Mouse (Mus musculus): ENCODE results near the gene Rem1. TPM values are rescaled to one million over a fixed set of nuclear protein-coding genes. Genes with fewer than 3 reads are reported as not detected.
A peak's percentile ranks its signal among the peaks of the same experiment; 100 is the strongest.

Gene Rem1
- polyA plus RNA-seq (2012; rRNA removed) = 0.78 and 0.90 TPM in 2 replicates

- TF ChIP-seq CTCF (IDR thresholded peaks at IDR 0.05; ENCODE audit: extremely low read depth, insufficient read depth, low read length) = no peak
- no peak for TF ChIP-seq POLR2A (IDR thresholded peaks at IDR 0.05; ENCODE audit: extremely low read depth, insufficient read depth, low read length)
- Histone ChIP-seq H3K4me3 (ENCODE audit: insufficient read depth, low read length) (peak within 1 kb of the TSS; percentile 16; the same call in 1 of the 2 replicates), H3K4me1 (ENCODE audit: control insufficient read depth, insufficient read depth, low read length) (no peaks in the 10 kb centered on the region), H3K27ac (ENCODE audit: insufficient read depth, low read length) (no peak within 1 kb of the TSS)
Measured at GRCm38 (mm10) chr2:152626774-152627591, at the start of gene Rem1. Gene Rem1 (plus strand): TSS chr2:152626951.

GRCm38 (mm10) chr2:152580107-152580506 is 46.6 kb upstream of the Rem1 start, which contains the start of gene Defb19:
Gene Defb19 (minus strand): TSS chr2:152580312.
- Histone ChIP-seq H3K4me3 (ENCODE audit: insufficient read depth, low read length) (no peak within 1 kb of the TSS), H3K4me1 (ENCODE audit: control insufficient read depth, insufficient read depth, low read length) (no peaks in the 10 kb centered on the region), H3K27ac (ENCODE audit: insufficient read depth, low read length) (no peak within 1 kb of the TSS)
- TF ChIP-seq CTCF (IDR thresholded peaks at IDR 0.05; ENCODE audit: extremely low read depth, insufficient read depth, low read length) (no peak), POLR2A (IDR thresholded peaks at IDR 0.05; ENCODE audit: extremely low read depth, insufficient read depth, low read length) (no peak)

- Histone ChIP-seq H3K4me1 (ENCODE audit: control insufficient read depth, insufficient read depth, low read length) (no peaks in the 10 kb centered on the region), H3K27ac (ENCODE audit: insufficient read depth, low read length) (no peak overlapping the region), H3K4me3 (ENCODE audit: insufficient read depth, low read length) (no peak overlapping the region)
- TF ChIP-seq CTCF (IDR thresholded peaks at IDR 0.05; ENCODE audit: extremely low read depth, insufficient read depth, low read length) (no peak), POLR2A (IDR thresholded peaks at IDR 0.05; ENCODE audit: extremely low read depth, insufficient read depth, low read length) (no peak)
Measured at GRCm38 (mm10) chr2:152580612-152581011, 46.1 kb upstream of the Rem1 start.

- Histone ChIP-seq H3K4me1 (ENCODE audit: control insufficient read depth, insufficient read depth, low read length) (no peaks in the 10 kb centered on the region), H3K4me3 (ENCODE audit: insufficient read depth, low read length) (no peak overlapping the region), H3K27ac (ENCODE audit: insufficient read depth, low read length) (no peak overlapping the region)
- TF ChIP-seq POLR2A (IDR thresholded peaks at IDR 0.05; ENCODE audit: extremely low read depth, insufficient read depth, low read length) = no peak
- TF ChIP-seq CTCF (IDR thresholded peaks at IDR 0.05; ENCODE audit: extremely low read depth, insufficient read depth, low read length) = peak; percentile 43
Measured at GRCm38 (mm10) chr2:152586926-152587560, 39.7 kb upstream of the Rem1 start.

- H3K4me1 ChIP-seq (ENCODE audit: control insufficient read depth, insufficient read depth, low read length) = no peaks in the 10 kb centered on the region
- TF ChIP-seq POLR2A (IDR thresholded peaks at IDR 0.05; ENCODE audit: extremely low read depth, insufficient read depth, low read length) (no peak), CTCF (IDR thresholded peaks at IDR 0.05; ENCODE audit: extremely low read depth, insufficient read depth, low read length) (no peak)
- no peak overlapping the region for H3K27ac ChIP-seq (ENCODE audit: insufficient read depth, low read length)
- no peak overlapping the region for H3K4me3 ChIP-seq (ENCODE audit: insufficient read depth, low read length)
Measured at GRCm38 (mm10) chr2:152588450-152588849, 38.3 kb upstream of the Rem1 start.

- Histone ChIP-seq H3K4me3 (ENCODE audit: insufficient read depth, low read length) (no peak overlapping the region), H3K27ac (ENCODE audit: insufficient read depth, low read length) (no peak overlapping the region), H3K4me1 (ENCODE audit: control insufficient read depth, insufficient read depth, low read length) (no peaks in the 10 kb centered on the region)
- no peak for TF ChIP-seq CTCF (IDR thresholded peaks at IDR 0.05; ENCODE audit: extremely low read depth, insufficient read depth, low read length)
- no peak for TF ChIP-seq POLR2A (IDR thresholded peaks at IDR 0.05; ENCODE audit: extremely low read depth, insufficient read depth, low read length)
Measured at GRCm38 (mm10) chr2:152589021-152589420, 37.7 kb upstream of the Rem1 start.

- Histone ChIP-seq H3K27ac (ENCODE audit: insufficient read depth, low read length) (no peak within 1 kb of the TSS), H3K4me3 (ENCODE audit: insufficient read depth, low read length) (no peak within 1 kb of the TSS), H3K4me1 (ENCODE audit: control insufficient read depth, insufficient read depth, low read length) (no peaks in the 10 kb centered on the region)
- TF ChIP-seq CTCF (IDR thresholded peaks at IDR 0.05; ENCODE audit: extremely low read depth, insufficient read depth, low read length) (no peak), POLR2A (IDR thresholded peaks at IDR 0.05; ENCODE audit: extremely low read depth, insufficient read depth, low read length) (no peak)
Measured at GRCm38 (mm10) chr2:152599299-152599698, 27.5 kb upstream of the Rem1 start, which contains the start of gene Defb45. Gene Defb45 (minus strand): TSS chr2:152599399.

- H3K4me3 ChIP-seq (ENCODE audit: insufficient read depth, low read length) = no peak overlapping the region
- TF ChIP-seq CTCF (IDR thresholded peaks at IDR 0.05; ENCODE audit: extremely low read depth, insufficient read depth, low read length) (no peak), POLR2A (IDR thresholded peaks at IDR 0.05; ENCODE audit: extremely low read depth, insufficient read depth, low read length) (no peak)
- H3K27ac ChIP-seq (ENCODE audit: insufficient read depth, low read length) = no peak overlapping the region
- no peaks in the 10 kb centered on the region for H3K4me1 ChIP-seq (ENCODE audit: control insufficient read depth, insufficient read depth, low read length)
Measured at GRCm38 (mm10) chr2:152600076-152600475, 26.7 kb upstream of the Rem1 start.

GRCm38 (mm10) chr2:152601275-152601960 is 25.3 kb upstream of the Rem1 start:
- no peak overlapping the region for H3K4me3 ChIP-seq (ENCODE audit: insufficient read depth, low read length)
- H3K27ac ChIP-seq (ENCODE audit: insufficient read depth, low read length) = no peak overlapping the region
- TF ChIP-seq POLR2A (IDR thresholded peaks at IDR 0.05; ENCODE audit: extremely low read depth, insufficient read depth, low read length) = no peak
- no peak for TF ChIP-seq CTCF (IDR thresholded peaks at IDR 0.05; ENCODE audit: extremely low read depth, insufficient read depth, low read length)
- H3K4me1 ChIP-seq (ENCODE audit: control insufficient read depth, insufficient read depth, low read length) = no peaks in the 10 kb centered on the region
